Mouse (Mus musculus) forebrain, embryonic 12.5 days (tissue): Measurements from ENCODE around the gene Oaf. TPM values are rescaled to one million over a fixed set of nuclear protein-coding genes. Genes with fewer than 3 reads are reported as not detected.

Experiments
- polyA plus RNA-seq: library from polyadenylated mRNA; unstranded; fragments of >200 nt; fragmentation: Nextera tagmentation; extraction: Ambion mirVana; gene quantifications from 2 replicates; pipeline ENCODE4 v1.2.1, GENCODE M21; 2016

Oaf gene
- polyA plus RNA-seq, 1 experiment from 2014 or later: 25.6 TPM

Other genes starting within 250 kb of the Oaf start
- 14.2 and 17.8 TPM in 2 replicates for gene Arhgef12, start 132.7 kb downstream of the Oaf start, polyA plus RNA-seq
- 11.4 and 12.1 TPM in 2 replicates for gene Tmem136, start 123.3 kb downstream of the Oaf start, polyA plus RNA-seq
- not detected in 2 replicates for gene Pou2f3, start 29.5 kb downstream of the Oaf start, polyA plus RNA-seq
- 0.65 and 0.67 TPM in 2 replicates for gene Trim29, start 70.9 kb upstream of the Oaf start, polyA plus RNA-seq